Mouse (Mus musculus) liver, embryonic 15.5 days (tissue): Measurements from ENCODE around the gene Phb2. TPM values are rescaled to one million over a fixed set of nuclear protein-coding genes. Genes with fewer than 3 reads are reported as not detected.
"Not testable (repeated sequence)": the region's sequence is repeated elsewhere in the genome, so short reads cannot be mapped to it uniquely, and the experiment has no call there.

Source experiments
- ATAC-seq: fragments of 200-750 bp; cut with Nextera tagmentation; 2 replicates; pipeline ENCODE4 v1.8.0; 2017; ENCODE audit warnings: moderate number of reproducible peaks, mild to moderate bottlenecking, moderate library complexity; ENCODE audit not compliant: insufficient read depth
- H3K27ac ChIP-seq: fragments of 300-500 bp; sonication (generic); replicated peaks from 2 replicates; pipeline ENCODE4 v1.5.1; 2015; ENCODE audit warnings: mild to moderate bottlenecking, inconsistent platforms
- H3K27me3 ChIP-seq: fragments of 300-500 bp; sonication (generic); 2 replicates; pipeline ENCODE4 v1.6.1; 2015; ENCODE audit warnings: mild to moderate bottlenecking, inconsistent platforms
- H3K36me3 ChIP-seq: fragments of 300-500 bp; sonication (generic); replicated peaks from 2 replicates; pipeline ENCODE4 v1.6.1; 2015; ENCODE audit warnings: moderate library complexity, mild to moderate bottlenecking, inconsistent platforms
- H3K4me1 ChIP-seq: fragments of 300-500 bp; sonication (generic); replicated peaks from 2 replicates; pipeline ENCODE4 v1.6.1; 2015; ENCODE audit warnings: inconsistent platforms
- H3K4me2 ChIP-seq: fragments of 300-500 bp; sonication (generic); 2 replicates; pipeline ENCODE4 v1.6.1; 2015; ENCODE audit warnings: moderate library complexity, mild to moderate bottlenecking, inconsistent platforms
- H3K4me3 ChIP-seq: fragments of 300-500 bp; sonication (generic); replicated peaks from 2 replicates; pipeline ENCODE4 v1.5.1; 2015; ENCODE audit warnings: mild to moderate bottlenecking, inconsistent platforms
- H3K9ac ChIP-seq: fragments of 300-500 bp; sonication (generic); 2 replicates; pipeline ENCODE4 v1.6.1; 2015; ENCODE audit warnings: moderate library complexity, mild to moderate bottlenecking, inconsistent platforms
- H3K9me3 ChIP-seq: fragments of 300-500 bp; sonication (generic); replicated peaks from 2 replicates; pipeline ENCODE4 v1.6.1; 2016; ENCODE audit warnings: inconsistent platforms
- WGBS: fragments of 180-500 bp; shearing (Covaris S2); methylation state at CpG from one replicate; pipeline ENCODE4 v1.1.7; 2015; ENCODE audit warnings: mixed read lengths; ENCODE audit not compliant: insufficient replicate concordance; 5-methylcytosine and 5-hydroxymethylcytosine counted together
- polyA plus RNA-seq: library from polyadenylated mRNA; unstranded; fragments of >200 nt; fragmentation: Nextera tagmentation; extraction: Ambion mirVana; gene quantifications from 2 replicates; pipeline ENCODE4 v1.2.1, GENCODE M21; 2015

The Phb2 gene
- polyA plus RNA-seq, 1 experiment from 2014 or later = 243 TPM

DNA sequence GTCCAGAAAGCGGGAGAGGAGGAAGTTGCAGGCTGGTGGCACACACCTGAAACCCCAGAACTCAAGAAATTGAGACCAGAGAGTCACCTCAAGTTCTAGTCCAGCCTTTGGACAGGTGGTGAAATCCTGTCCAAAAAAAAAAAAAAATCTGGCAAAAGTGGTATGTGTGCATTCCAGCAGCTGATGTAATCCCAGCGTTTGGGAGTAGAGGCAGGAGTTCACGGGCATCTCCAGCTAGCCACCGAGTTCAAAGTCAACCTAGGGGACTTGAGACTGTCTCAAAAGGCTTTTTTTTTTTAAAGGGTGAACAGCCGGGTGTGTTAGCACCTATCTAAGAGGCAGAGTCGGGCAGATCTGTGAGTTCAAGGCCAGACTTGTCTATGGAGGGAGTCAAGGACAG lies 36.0 kb upstream of the Phb2 start:
- peaks cover 36% of the 10 kb centered on the region for H3K36me3 ChIP-seq
- H3K9me3 ChIP-seq = no peaks in the 10 kb centered on the region
- H3K4me1 ChIP-seq = peaks cover 59% of the 10 kb centered on the region
- no peaks in the 10 kb centered on the region for H3K27me3 ChIP-seq
- ATAC-seq = no peak
- no peak overlapping the region for H3K4me3 ChIP-seq
- 72% methylated on average over 6 of the region's 6 CpGs for WGBS
- H3K27ac ChIP-seq = no peak overlapping the region
- no peak overlapping the region for H3K4me2 ChIP-seq
- H3K9ac ChIP-seq = no peak overlapping the region

DNA sequence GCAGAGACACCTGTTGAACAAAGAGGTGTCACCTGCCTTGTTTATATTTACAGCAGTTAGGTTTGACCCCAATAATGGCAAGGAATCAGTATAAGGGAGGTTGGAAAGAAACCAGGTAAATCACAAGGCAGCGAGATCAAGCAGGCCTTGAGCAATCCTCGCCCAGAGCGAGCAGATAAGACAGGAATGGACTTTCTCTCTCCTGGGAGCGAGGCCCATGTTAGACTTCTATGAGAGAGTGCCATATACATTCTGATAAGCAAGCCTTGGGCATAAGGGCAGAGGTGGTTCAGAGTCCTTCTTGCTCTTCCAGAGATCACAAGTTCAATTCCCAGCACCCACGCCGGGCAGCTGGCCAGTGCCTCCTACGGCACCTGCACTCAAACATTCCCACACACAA lies 33.4 kb upstream of the Phb2 start:
- peaks cover 65% of the 10 kb centered on the region for H3K4me1 ChIP-seq

DNA sequence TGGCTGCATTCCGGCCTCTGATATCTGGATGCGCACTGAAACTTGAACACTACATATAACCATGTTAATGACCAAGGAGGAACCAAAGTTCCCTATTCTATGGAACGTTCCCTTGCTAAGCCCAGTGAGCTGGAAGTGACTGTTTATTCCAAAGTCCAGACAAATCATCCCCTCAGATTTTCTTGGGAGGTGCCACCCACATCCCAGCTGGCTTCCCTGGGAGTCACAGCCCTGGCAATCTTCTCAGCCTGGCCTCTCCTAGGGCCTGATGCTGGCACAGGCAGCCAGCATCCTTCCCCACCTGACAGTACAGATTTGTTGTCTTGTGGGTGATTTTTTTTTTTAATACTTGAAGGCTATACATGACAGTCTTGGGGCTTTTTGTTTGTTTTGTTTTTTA lies 32.6 kb upstream of the Phb2 start:
- 83% methylated on average over 3 of the region's 3 CpGs for WGBS
- Histone ChIP-seq H3K27ac (no peak overlapping the region), H3K4me2 (no peak overlapping the region), H3K4me3 (no peak overlapping the region), H3K4me1 (peaks cover 66% of the 10 kb centered on the region), H3K36me3 (peaks cover 24% of the 10 kb centered on the region), H3K9me3 (no peaks in the 10 kb centered on the region), H3K9ac (no peak overlapping the region), H3K27me3 (no peaks in the 10 kb centered on the region)
- no peak for ATAC-seq

More for the DNA sequence above, 33.4 kb upstream of the Phb2 start:
- no peak for ATAC-seq
- H3K27ac ChIP-seq = no peak overlapping the region
- no peak overlapping the region for H3K9ac ChIP-seq
- WGBS = 73% methylated on average over 7 of the region's 7 CpGs
- H3K27me3 ChIP-seq = no peaks in the 10 kb centered on the region
- no peak overlapping the region for H3K4me3 ChIP-seq
- H3K9me3 ChIP-seq = no peaks in the 10 kb centered on the region
- H3K4me2 ChIP-seq = no peak overlapping the region
- H3K36me3 ChIP-seq = peaks cover 31% of the 10 kb centered on the region

DNA sequence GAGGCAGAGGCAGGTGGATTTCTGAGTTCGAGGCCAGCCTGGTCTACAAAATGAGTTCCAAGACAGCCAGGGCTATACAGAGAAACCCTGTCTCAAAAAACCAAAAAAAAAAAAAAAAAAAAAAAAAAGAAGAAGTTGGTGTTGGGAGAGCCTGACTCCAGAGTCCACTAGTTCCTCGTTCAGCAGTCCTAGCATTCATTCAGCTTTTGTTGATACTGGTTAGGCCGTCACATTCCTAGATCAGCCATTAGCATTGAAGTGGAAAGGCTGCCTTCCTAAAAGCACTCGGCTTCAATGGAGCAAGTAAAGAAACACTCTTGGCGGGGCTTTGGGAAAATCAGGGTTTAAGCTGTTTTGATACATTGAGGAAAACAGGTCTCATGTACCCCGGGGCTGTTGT lies 29.8 kb upstream of the Phb2 start:
- not testable (repeated sequence) for ATAC-seq, H3K9me3 ChIP-seq, H3K27me3 ChIP-seq, H3K4me2 ChIP-seq, H3K9ac ChIP-seq, H3K4me3 ChIP-seq
- H3K4me1 ChIP-seq = peaks cover 84% of the 10 kb centered on the region
- WGBS = 61% methylated on average over 6 of the region's 6 CpGs
- peaks cover 17% of the 10 kb centered on the region; the same call in 1 of the 2 replicates for H3K36me3 ChIP-seq
- H3K27ac ChIP-seq = peak overlapping the region; percentile 69; the same call in 1 of the 2 replicates

DNA sequence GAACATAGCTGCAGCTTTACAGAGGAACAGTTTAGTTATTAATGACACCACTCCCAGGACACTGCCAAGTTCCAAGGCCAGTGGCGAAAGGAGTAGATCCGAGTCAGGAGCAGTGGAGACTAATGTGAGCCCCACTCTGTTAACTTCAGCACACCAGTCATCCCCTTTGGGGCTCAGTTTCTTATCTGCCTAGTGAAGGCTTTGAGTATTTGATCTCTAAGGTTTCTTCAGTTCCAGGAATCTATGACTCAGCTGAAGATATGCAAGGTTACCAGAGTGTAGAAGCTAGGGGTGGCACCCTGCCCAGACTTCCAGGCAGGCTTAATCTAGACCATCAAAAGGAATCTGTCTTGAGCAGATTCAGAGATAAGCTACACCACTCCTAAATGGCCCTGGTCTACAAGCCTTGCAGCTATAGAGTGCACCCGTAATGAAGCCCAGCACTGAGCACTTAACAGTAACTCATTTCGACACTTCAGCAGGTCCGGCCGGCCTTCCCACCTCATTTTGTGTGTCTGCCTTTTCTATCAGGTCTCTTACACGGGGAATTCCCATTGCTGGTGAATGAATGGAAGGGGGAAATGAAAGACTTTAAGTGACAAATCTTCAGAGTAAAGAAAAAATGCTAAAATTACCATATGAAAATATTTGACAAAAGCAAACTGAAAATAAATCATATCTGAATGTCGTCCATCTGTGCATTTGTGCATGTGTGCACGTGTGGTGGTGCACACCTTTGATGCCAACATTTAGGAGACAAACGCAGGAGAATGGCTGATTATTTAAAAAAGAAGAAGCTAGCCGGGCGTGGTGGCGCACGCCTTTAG lies 28.3 kb upstream of the Phb2 start:
- peaks cover 81% of the 10 kb centered on the region for H3K4me1 ChIP-seq
- peak overlapping the region; percentile 69 for H3K27ac ChIP-seq
- H3K9me3 ChIP-seq = no peaks in the 10 kb centered on the region
- H3K27me3 ChIP-seq = no peaks in the 10 kb centered on the region
- no peak overlapping the region for H3K4me3 ChIP-seq
- peaks cover 15% of the 10 kb centered on the region; the same call in 1 of the 2 replicates for H3K36me3 ChIP-seq
- peak; percentile 87 for ATAC-seq
- 49% methylated on average over 14 of the region's 14 CpGs for WGBS
- no peak overlapping the region for H3K9ac ChIP-seq
- H3K4me2 ChIP-seq = peak overlapping the region; percentile 48

DNA sequence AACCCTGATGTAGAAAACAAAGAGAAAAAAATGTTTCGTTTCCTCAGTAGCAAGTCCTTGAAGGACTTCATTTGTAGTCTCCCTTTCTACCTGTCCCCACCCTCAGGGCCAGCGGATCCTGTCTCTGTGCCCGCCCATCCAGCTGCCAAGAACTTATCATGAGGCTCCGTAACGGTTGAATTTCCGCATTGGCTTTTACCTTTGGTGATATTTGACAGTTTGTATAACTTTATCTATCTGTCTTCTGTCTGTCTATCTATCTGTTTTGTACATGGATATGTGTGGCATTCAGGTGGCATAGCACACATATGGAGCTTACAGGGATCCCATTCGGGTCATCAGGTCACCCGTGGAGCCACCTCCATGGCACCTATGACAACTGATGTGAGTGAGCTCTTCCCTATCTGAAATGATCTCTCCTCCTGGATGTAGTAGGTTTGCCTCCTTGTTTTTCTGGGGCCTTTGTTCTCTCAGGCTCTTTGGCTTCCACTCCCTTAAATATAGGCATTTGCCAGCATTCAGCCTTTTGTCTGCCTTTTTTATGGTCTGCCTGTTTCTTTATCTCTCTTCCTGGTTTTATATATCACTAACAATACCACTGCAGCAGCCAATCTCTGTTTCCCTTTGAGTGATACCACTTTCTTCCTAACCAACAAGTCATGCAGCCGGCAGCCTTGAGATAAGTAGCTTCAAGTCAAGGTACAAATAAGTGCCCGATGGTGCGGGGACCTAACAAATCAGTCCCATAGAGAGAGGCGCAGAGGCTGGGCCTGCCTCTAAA lies 26.3 kb upstream of the Phb2 start:
- Histone ChIP-seq H3K4me3 (no peak overlapping the region), H3K9me3 (no peaks in the 10 kb centered on the region), H3K36me3 (peaks cover 13% of the 10 kb centered on the region; the same call in 1 of the 2 replicates), H3K4me1 (peaks cover 85% of the 10 kb centered on the region), H3K4me2 (peak overlapping the region; percentile 23; the same call in 1 of the 2 replicates), H3K27ac (peak overlapping the region; percentile 61; the same call in 1 of the 2 replicates), H3K27me3 (no peaks in the 10 kb centered on the region), H3K9ac (no peak overlapping the region)
- 26% methylated on average over 12 of the region's 12 CpGs for WGBS
- peak; percentile 23; the same call in 1 of the 2 replicates for ATAC-seq

- not testable (repeated sequence) for H3K9ac ChIP-seq, H3K4me2 ChIP-seq, H3K4me3 ChIP-seq, ATAC-seq, H3K9me3 ChIP-seq, H3K36me3 ChIP-seq, H3K27me3 ChIP-seq, H3K27ac ChIP-seq
- H3K4me1 ChIP-seq = peaks cover 81% of the 10 kb centered on the region
- 55% methylated on average over 1 of the region's 1 CpGs for WGBS
These were observed 25.5 kb upstream of the Phb2 start for GRCm38 (mm10) chr6:124686644-124687043.

- Histone ChIP-seq H3K4me3 (no peak overlapping the region), H3K4me1 (peaks cover 67% of the 10 kb centered on the region), H3K27me3 (no peaks in the 10 kb centered on the region), H3K36me3 (peaks cover 6% of the 10 kb centered on the region; the same call in 1 of the 2 replicates), H3K27ac (no peak overlapping the region), H3K9ac (no peak overlapping the region), H3K9me3 (no peaks in the 10 kb centered on the region), H3K4me2 (no peak overlapping the region)
- WGBS = 55% methylated on average over 8 of the region's 8 CpGs
- no peak for ATAC-seq
These were observed 23.9 kb upstream of the Phb2 start for GRCm38 (mm10) chr6:124688151-124688758.

GRCm38 (mm10) chr6:124689011-124689410 lies 23.1 kb upstream of the Phb2 start:
- Histone ChIP-seq H3K9ac (no peak overlapping the region), H3K27me3 (no peaks in the 10 kb centered on the region), H3K4me1 (peaks cover 67% of the 10 kb centered on the region), H3K36me3 (peaks cover 6% of the 10 kb centered on the region; the same call in 1 of the 2 replicates), H3K4me3 (no peak overlapping the region), H3K27ac (no peak overlapping the region), H3K9me3 (no peaks in the 10 kb centered on the region), H3K4me2 (no peak overlapping the region)
- no peak for ATAC-seq
- 81% methylated on average over 3 of the region's 3 CpGs for WGBS

- H3K4me1 ChIP-seq = peaks cover 57% of the 10 kb centered on the region
- peak overlapping the region; percentile 10; the same call in 1 of the 2 replicates for H3K27ac ChIP-seq
These were observed 21.6 kb upstream of the Phb2 start for GRCm38 (mm10) chr6:124690517-124690916.

More at GRCm38 (mm10) chr6:124690517-124690916, 21.6 kb upstream of the Phb2 start:
- no peaks in the 10 kb centered on the region for H3K27me3 ChIP-seq
- ATAC-seq = no peak; the same call in 1 of the 2 replicates
- no peak overlapping the region for H3K4me3 ChIP-seq
- no peak overlapping the region for H3K4me2 ChIP-seq
- peaks cover 9% of the 10 kb centered on the region; the same call in 1 of the 2 replicates for H3K36me3 ChIP-seq
- no peak overlapping the region for H3K9ac ChIP-seq
- 67% methylated on average over 3 of the region's 3 CpGs for WGBS
- no peaks in the 10 kb centered on the region for H3K9me3 ChIP-seq
